Mouse (Mus musculus) heart, postnatal 36 days (tissue): ENCODE measurements around the gene Ppp4r3a. TPM values are rescaled to one million over a fixed set of nuclear protein-coding genes. Genes with fewer than 3 reads are reported as not detected.

Source experiments
- DNase-seq, 2 experiments: peaks; one replicate each; pipeline ENCODE4 v3.0.0; 2021 to 2022
- intact Hi-C: fragments of 180-260 bp; cut with DNase I; formaldehyde crosslinking; loops from one replicate; pipeline ENCODE4 v1.15.1; 2025
- total RNA-seq, 2 experiments: library from RNA; stranded (reverse); gene quantifications; 2 replicates each; pipeline ENCODE4 v1.2.3; 2021

Ppp4r3a gene
- total RNA-seq, 2 experiments from 2014 or later: 21.7 to 26.6 TPM

DNA sequence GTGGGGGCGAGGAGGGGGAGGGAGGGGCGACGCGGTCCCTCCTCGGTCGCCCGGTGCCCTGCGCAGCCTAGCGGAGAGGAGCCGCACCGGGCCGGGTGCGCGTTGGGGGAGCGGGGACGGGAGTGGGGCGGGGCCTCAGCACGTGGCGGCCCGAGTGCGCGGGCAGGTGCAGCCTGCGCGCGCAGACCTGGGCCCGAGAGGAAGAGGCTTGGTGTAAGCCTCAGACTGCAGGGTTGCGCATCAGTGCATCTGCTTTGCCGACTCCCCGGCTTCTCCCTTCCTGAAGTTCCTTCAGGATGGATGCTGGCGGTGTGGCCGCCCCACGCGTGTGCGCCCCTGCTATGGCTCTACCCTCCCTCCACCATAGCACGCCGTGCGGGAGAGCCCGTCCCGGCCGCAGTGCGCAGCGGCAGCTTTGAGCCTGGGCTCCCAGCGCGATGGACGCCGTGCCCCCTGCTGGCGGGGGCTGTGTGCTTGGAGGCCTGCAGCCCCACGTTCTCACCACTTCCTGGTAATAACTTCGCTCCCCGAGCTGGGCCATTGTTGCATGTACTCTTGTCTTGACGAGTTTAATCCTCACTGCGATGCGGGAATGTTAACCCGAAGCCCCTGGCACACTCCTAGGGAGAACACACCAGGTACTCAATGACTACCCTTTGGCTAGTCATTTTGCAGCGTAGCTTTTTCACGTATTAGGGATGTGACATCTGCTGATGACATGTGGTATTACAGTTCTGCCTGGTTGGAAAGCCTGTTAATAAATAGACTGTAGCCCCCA lies 54.4 kb downstream of the Ppp4r3a start, which contains the start of gene Ccdc88c:
Ccdc88c (minus strand) TSS at position 103 of the 778 bp plus-strand sequence.
- intact Hi-C loops: loop anchor here (1.0 kb wide), 3 partner anchors 71 to 93 kb away; no protein-coding TSS in a partner anchor
- DNase-seq: peak; percentile 82 to 85

DNA sequence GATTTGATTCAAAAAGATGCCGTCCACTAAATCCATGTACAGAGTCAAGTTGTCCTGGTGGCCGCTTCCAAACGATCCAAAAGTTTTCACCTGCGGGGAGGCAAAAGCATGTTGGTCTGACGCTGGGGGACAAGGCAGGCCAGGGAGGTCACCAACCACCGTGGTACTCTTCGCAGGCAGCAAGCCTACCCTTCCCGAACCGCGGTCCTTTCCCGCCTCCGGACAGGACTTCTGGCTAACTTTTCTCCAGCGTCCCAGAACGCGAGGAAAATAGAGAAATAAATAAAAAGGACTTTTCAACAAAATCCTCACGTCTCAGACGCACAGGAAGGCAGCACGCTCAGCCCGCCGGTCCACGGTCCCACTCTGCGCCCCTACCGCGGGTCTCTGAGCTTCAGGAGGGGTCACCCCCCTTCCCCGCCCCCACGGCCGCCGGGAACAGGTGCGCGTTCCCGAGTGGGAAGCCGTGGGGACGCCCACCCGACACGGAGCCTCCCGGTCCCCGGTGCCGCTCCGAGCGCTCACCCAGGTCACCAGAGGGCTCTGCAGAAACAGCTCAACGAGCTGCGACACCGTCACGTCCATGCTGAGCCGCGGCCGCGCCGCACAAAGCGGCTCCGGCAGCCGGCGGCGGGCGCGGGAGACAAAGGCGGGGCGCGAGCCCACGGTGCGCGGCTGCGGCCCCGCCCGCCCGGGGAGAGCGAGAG lies 55.1 kb downstream of the Ppp4r3a start:
- DNase-seq: peak in 1 of 2 experiments; percentile 31
- intact Hi-C loops: no loop called here

- DNase-seq: peak in 1 of 2 experiments; percentile 33
- intact Hi-C loops: no loop called here
These were observed 55.9 kb downstream of the Ppp4r3a start for GRCm38 (mm10) chr12:101027451-101028246.

DNA sequence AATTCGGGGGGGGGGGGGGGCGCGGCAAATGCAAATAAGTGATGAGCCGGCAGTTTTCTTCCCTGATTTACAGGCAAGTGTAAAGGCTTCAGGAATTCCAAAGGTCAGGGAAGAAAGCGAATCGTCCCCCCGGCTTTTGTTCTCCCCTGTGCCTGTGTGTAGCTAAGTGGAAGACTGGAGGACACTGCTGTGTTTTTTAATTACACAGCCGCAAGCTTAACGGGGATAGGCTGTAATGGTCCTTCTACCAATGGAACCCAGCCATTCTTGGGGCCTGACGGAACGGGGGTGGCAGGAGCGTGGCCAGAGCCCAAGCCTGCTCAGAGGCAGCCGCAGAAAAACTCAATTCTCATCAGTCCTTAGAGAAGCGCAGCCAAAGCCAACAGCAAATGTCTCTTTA lies 56.6 kb downstream of the Ppp4r3a start:
- no peak for DNase-seq
- intact Hi-C loops: no loop called here

DNA sequence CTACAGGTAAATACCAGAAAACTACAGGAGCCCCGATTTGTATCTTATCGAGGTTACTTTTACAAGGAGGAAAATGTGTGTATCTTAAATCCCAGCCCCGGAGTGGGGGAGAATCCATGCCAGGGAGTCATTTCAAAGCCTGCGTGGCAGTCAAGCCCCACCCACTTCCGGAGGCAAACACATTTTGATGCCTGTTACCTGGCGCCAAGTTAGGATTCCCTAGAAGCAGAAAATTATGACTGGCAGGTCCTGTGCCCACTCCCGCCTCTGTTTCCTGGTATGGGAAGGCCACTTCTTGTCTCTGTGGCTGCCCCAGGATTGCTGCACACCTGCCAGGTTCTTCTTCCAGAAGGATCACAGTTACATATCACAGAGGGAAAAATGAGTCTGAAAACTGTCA lies 57.0 kb downstream of the Ppp4r3a start:
- intact Hi-C loops: no loop called here
- DNase-seq: no peak

DNA sequence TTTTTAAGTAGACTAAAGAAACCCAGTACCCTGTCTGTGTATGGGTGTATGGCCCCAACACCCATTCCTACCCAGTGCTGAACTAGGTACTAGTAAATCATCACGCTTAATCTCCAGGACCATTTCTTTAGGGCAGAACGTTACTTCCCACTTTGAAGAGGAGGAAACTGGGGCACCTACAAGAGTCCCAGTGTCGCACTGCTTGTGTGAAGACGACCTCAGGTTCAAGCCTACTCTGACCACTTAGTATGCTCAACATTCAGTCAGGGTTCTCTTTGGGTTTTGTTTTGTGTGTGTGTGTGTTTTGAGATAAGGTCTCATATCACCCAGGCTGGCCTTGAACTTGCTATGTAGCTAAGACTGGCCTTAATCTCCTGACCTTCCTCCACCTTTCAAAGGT lies 57.5 kb downstream of the Ppp4r3a start:
- intact Hi-C loops: no loop called here
- DNase-seq: no peak

GRCm38 (mm10) chr12:101025379-101025778 lies 58.1 kb downstream of the Ppp4r3a start:
- no peak for DNase-seq
- intact Hi-C loops: no loop called here

- DNase-seq: no peak
- intact Hi-C loops: no loop called here
These were observed 58.7 kb downstream of the Ppp4r3a start for GRCm38 (mm10) chr12:101024824-101025223.

DNA sequence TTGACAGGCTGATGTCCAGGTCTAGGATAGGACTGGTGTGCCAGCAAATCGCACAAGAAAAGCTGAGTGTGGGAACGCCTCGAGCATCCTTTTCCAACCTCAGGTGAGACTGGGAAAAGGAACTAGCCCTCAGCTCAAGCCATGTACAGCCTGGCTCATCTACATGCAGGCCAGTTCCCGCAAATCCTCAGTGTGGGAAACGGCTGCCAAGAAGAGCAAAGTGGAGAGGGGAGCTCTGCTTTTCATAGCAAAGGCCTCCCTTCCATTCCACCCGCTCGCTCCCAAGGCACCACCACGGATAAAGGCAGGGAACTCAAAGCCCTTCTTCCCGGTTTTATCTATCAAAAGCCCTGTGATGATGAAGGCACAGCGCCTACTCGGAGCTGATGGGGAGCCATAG lies 60.4 kb downstream of the Ppp4r3a start:
- no peak for DNase-seq
- intact Hi-C loops: no loop called here

DNA sequence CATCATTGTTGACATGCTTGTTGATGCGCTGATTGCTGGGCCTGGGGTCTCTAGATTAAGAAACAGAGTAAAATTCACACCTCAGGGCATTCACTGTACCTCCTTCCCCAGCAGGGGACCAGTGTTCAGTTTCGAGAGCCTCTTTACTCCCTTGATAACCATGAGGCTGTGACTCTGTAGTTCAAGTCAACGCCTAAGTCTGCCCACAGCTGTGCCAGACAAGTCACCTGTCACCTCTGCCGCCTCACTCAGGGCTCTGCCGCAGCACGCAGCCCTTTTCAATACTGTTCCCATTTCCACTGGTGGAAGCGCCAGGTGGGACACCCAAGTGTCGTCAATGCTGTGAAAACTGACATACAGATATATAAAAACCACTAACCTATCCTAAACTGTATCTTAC lies 61.1 kb downstream of the Ppp4r3a start:
- intact Hi-C loops: no loop called here
- no peak for DNase-seq

DNA sequence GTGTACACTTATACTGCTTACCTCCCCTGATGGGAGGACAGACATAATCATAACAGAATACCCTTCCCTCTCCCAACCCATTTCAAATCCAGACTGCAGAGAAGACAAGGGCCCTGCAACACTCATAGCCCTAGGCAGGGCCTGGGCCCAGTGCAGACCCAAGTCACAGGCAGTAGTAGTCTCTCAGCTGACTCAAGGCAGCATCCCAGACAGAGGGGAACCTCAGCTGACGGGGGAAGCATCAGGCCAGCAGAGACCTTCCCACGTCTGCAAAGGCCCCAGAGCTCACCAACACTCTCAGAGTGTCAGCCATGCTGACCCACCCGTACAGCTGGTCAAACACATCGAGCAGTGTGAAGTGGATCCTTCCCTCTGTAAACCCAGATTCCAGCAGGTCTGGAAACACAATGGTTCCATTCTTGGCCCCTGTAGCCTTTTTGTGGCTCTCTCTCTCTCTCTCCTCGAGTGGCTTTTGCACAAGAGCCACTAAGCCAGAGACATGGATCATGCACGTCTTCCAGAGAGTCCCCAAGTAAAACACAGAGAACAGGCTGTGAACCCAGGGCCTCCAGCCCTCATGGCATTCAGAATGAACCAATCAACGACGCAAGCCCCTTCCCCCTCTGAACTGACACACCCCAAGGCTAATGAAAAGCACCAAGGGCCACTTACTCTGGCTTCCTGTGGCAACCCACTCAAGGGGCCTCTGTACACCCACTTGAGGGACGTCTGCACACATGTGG lies 61.8 kb downstream of the Ppp4r3a start:
- DNase-seq: no peak
- intact Hi-C loops: no loop called here

GRCm38 (mm10) chr12:101020210-101021015 lies 63.1 kb downstream of the Ppp4r3a start:
- intact Hi-C loops: no loop called here
- DNase-seq: no peak

GRCm38 (mm10) chr12:101019443-101019842 lies 64.1 kb downstream of the Ppp4r3a start:
- intact Hi-C loops: no loop called here

GRCm38 (mm10) chr12:101019031-101019430 lies 64.5 kb downstream of the Ppp4r3a start:
- intact Hi-C loops: no loop called here
- DNase-seq: no peak

More at GRCm38 (mm10) chr12:101019443-101019842, 64.1 kb downstream of the Ppp4r3a start:
- DNase-seq: no peak

DNA sequence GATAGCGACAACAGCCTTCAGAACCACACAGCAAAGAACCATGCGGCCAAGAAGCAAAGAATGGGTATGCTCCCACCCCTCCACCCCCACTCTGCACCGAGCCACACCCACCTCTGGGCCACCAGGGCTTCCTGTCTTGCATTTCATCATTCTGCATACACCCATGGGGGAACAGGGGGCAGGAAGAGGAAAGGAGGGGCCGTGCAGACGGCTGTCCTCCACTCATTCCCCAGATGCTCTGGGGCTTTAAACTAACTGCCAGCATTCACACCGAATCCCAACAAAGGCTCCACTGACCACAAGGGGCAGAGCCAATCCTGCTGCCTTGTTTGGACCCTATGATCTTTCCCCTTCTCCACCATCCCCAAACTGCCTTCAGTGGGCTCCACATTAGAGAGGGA lies 65.5 kb downstream of the Ppp4r3a start:
- intact Hi-C loops: no loop called here
- peak; percentile 37 to 62 for DNase-seq

- intact Hi-C loops: no loop called here
- no peak for DNase-seq
These were observed 67.0 kb downstream of the Ppp4r3a start for GRCm38 (mm10) chr12:101016412-101016928.

DNA sequence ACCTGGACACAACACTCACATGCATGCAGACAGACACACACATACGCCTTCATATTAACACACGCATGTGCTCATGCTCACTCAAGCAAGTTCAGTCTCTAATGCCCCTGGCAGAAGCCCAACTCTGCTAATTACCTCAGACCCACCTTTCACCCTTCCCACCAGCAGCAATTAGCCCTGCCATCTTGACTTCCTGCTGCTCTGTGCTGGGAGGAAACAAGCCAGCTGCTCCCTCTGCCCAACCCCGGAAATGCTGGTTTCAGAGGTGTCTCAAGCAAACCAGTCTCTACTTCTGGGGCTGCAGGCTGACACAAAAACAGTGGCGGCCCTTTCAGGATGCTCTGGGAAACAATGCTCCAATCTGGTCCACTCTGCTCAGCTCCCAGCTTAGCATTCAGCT lies 67.6 kb downstream of the Ppp4r3a start:
- DNase-seq: no peak
- intact Hi-C loops: no loop called here

- intact Hi-C loops: no loop called here
- no peak for DNase-seq
These were observed 68.3 kb downstream of the Ppp4r3a start for GRCm38 (mm10) chr12:101015165-101015560.

- no peak for DNase-seq
- intact Hi-C loops: no loop called here
These were observed 68.8 kb downstream of the Ppp4r3a start for GRCm38 (mm10) chr12:101014549-101015164.
